Mouse (Mus musculus) layer of hippocampus, adult 11-12 months (tissue): Measurements from ENCODE around the gene Stk32c.

Source experiments
- DNase-seq: peaks from one replicate; pipeline ENCODE4 v3.0.0; 2022; ENCODE audit warnings: low spot score

Gene Stk32c

DNA sequence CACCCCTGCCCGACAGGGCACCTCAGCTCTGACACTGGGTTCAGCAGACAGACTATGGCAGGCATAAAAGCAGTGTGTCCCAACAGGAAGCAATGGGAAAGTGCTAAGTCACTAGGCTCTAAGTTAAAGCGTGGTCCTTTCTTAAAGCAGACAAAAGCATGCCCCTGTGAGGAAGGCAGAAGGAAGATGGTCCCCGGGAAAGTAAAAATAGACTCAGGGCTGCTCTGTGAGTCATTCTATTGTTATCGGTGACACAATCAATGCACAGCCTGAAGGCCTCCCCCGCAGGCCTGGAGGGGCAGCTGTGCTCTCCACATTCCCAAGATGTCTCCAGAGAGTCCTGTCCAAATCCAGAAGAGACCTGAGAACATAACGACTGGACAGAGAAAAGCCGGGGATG is 67.2 kb downstream of the Stk32c start:
- DNase-seq = peak; percentile 51

DNA sequence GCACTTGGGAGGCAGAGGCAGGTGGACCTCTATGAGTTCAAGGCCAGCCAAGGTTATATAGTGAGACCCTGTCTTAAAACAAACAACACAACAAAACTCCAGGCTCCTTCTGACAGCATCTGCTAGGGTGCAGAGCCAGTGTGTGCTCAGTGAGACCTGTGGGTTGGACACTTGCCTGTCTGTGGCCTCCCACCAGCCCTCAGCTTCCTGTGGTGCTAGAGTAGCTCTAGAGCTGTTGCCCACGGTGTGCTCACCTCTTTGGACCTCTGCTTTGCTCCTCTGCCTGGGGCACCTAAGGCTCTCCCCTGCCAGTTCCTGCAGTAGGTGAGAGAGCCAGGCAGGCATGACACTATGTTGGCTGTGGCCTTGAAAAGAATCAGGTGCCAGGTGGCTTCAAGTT is 69.3 kb downstream of the Stk32c start:
- no peak for DNase-seq

- peak; percentile 48 for DNase-seq
Observed at GRCm38 (mm10) chr7:139139921-139140461, 73.1 kb downstream of the Stk32c start.

DNA sequence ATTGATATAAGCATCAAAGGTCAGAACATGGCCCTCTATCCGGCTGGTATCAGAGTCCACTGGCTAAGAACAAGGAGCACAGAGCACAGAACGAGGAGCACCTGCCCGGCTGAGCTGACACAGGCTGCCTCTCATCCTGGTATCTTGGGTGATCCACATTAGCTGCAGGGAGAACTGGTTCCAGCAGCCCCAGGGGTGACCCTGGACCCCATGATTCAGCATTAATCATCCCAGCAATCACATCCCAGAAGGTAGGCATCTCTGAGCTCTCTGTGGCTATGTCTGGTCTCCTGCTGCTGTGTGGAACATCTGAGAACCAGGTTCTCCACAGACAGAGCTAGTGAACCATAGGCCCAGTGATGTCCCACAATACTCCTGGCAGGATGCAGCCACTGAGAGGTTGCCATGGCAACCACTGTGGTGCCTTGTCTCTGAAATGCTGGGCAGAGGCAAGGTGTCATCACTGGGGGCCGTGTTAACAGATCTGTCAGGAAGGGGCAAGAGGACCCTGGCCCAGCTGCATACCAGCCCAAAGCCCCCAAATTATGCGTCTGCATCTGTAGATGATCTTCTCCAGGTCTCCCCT is 76.1 kb downstream of the Stk32c start:
- peak; percentile 45 for DNase-seq

GRCm38 (mm10) chr7:139135236-139135635 is 77.9 kb downstream of the Stk32c start:
- DNase-seq = no peak

DNA sequence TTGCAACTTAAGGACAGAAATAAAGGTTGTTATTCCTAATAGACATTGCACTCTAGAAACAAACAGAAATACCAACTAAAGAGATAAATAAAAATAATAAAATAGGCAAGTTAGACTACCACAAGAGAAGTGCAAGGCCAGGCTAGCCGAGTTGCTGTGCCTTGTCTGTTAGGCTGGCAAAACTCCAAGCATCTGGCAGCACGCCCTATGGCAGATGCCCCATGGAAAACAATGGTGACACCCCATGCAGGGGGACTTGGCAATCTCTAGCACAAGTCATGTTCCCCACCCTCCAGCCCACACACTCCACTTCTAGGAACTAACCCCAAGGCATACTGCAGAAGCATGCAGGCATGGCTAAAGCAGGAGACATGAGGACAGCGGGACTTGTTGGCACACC is 79.7 kb downstream of the Stk32c start:
- peak; percentile 63 for DNase-seq

- no peak for DNase-seq
Observed at GRCm38 (mm10) chr7:139131538-139131937, 81.6 kb downstream of the Stk32c start.

GRCm38 (mm10) chr7:139130361-139130760 is 82.7 kb downstream of the Stk32c start:
- DNase-seq = no peak

- no peak for DNase-seq
Observed at GRCm38 (mm10) chr7:139128994-139129393, 84.1 kb downstream of the Stk32c start.

DNA sequence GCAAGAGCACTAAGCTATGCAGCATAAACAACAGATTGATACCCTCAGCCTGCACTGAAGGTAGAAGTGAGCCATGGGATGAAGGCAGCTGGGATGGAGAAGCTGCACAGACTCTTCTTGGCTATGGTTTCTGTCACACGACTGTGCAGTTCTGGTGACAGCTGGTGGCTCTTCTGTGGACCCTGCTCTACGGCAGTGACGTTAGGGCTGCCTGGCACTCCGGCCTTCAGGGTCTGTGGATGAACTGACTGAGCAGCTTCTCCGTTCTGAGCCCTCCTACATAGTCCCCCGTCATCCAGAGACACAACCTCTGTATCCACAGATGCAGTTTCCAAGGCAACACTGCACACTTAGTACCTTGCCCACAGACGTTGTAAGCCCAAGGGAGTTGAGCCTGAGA is 86.6 kb downstream of the Stk32c start:
- peak; percentile 52 for DNase-seq

GRCm38 (mm10) chr7:139125881-139126280 is 87.2 kb downstream of the Stk32c start:
- DNase-seq = no peak

DNA sequence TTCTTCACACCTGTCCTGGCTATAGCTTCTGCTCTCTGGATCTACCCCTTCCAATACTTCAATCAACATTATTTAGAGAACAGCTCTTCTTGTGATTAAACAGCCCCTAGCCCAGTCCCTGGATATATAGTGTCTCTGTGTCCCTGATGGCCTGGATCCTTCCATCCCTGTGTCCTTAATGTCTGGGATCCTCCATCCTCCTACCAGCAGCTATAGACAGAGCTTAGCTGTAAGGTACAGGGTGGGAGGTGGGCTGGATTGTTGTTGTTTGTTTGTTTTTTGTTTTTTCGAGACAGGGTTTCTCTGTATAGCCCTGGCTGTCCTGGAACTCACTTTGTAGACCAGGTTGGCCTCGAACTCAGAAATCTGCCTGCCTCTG is 93.3 kb downstream of the Stk32c start:
- no peak for DNase-seq

GRCm38 (mm10) chr7:139119152-139119774 is 93.8 kb downstream of the Stk32c start:
- DNase-seq = peak; percentile 93

DNA sequence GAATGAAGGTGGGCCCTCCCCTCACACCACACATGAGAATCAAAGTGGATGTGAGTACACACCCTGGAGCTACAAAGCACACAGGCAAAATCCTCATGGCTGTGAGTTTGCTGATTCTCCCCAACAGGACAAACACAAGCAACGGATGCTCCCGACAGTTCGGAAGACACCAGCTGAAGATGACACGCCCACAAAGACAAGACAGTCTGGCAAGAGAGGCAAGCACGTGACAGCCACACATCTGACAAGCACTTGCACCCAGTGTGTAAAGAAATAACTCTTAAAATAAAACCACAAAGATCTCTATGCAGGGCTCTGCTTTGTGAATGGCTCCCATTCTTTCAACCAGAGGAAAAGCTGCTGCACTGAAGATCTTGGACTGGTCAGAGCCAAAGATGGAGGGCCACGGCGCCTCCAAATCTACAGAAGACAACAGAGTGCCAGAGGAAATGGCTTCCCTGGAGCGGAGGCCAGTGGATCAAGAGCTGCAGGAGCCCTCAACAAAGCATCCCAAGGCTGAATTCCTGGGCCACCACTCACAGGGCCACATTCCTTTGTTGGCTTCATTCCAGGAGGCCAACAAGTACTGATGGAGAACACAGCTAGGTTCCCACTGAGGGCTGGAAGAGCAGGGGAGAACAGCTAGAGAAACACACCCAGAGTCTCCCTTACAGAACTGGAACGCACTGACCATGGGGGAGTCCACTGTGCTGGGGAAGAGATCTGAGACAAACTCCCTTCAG is 105.0 kb downstream of the Stk32c start:
- no peak for DNase-seq

- DNase-seq = no peak
Observed at GRCm38 (mm10) chr7:139105705-139106104, 107.4 kb downstream of the Stk32c start.

GRCm38 (mm10) chr7:139105076-139105475 is 108.0 kb downstream of the Stk32c start:
- DNase-seq = no peak

DNA sequence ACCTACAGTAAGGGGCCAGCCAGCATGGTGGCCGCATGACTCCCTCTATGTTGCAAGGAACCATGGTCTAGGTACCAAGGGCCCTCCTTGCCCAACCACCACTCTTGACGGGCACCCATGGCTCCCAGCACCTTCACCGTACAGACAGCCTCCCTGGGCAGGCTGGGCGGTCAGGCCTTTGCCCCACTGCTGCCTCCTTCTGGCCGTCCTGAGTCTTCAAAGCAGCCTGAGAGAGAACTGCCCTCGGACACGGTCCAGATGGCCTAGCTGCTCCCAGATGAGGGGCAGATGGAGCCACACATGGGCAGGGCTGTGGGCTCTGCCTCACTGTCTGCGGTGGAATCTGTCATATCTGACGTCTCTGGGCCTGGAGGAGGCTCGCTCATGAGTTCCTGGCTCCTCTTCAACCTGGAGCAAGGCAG is 109.1 kb downstream of the Stk32c start:
- no peak for DNase-seq

- no peak for DNase-seq
Observed at GRCm38 (mm10) chr7:139101826-139102225, 111.3 kb downstream of the Stk32c start.

GRCm38 (mm10) chr7:139101286-139101804 is 111.8 kb downstream of the Stk32c start:
- no peak for DNase-seq

DNA sequence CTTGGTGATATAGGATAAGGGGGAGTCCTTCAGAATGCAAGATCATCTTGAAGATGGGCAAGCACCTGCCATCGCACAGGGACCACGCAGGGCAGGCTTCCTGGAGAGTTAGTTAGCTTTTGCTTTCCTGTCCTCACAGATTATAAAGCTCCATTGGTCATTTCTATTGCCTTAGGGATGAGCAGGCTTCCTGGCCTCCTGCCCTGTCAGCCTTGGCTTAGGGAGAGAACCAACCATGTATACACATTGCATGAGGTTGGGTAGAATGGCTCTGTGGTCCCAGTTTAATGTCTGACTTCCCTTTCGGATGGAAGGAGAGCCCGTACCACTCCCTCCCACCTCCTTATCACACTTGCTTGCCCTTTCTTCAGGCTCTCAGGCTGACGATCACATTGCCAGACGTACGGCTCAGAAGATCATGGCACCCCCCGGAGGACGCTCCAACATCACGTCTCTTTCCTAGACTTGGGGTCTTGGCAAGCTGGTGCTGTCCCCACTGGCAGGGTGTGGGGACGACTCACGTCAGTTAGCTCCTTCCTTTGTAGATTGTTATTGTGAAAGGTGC is 112.5 kb downstream of the Stk32c start:
- DNase-seq = no peak

DNA sequence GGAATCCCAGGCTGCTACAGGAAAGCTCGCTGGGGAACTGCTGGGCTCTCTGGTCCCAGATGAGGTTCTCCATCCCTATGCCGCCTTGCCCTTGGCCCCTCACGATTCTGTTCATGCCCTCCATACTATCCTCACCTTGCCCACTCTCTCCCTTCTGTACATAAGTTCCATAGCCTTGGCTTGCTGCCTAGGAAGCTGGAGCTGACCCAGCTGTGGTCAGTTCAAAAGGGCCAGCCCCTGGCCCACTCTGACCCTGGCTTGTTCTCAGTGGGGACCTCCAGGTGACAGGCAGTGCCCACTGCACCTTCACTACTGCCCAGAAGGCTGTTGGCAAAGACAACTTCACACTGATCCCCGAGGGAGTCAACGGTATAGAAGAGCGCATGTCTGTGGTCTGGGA is 116.7 kb downstream of the Stk32c start:
- no peak for DNase-seq

GRCm38 (mm10) chr7:139095282-139095681 is 117.8 kb downstream of the Stk32c start:
- no peak for DNase-seq

DNA sequence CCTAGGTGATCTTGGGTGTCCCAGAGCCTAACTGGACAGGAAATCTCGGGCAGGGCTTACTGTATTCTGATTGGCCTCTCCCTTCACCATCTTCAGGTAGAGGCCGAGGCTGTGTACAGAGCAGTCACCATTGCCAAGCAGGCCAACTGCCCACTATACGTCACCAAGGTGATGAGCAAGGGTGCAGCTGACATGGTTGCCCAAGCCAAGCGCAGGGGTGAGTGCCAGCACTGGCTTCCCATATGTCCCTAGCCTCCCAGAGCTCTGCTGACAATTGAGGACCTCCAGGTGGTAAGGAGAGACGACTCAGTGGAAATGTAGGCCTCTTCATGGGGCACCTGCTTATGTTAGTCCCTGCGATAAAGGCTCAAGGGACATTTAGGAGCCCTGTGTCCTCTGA is 118.3 kb downstream of the Stk32c start:
- no peak for DNase-seq
